Mouse (Mus musculus) macrophage (primary cell): ENCODE measurements around the gene Cpeb4. TPM values are rescaled to one million over a fixed set of nuclear protein-coding genes. Genes with fewer than 3 reads are reported as not detected.
A peak's percentile ranks its signal among the peaks of the same experiment; 100 is the strongest.

Source experiments
- H3K27ac ChIP-seq: fragments of 350-480 bp; formaldehyde crosslinking; 2 replicates; pipeline ENCODE4 v1.9.0; 2021
- H3K36me3 ChIP-seq: fragments of 350-480 bp; formaldehyde crosslinking; 2 replicates; pipeline ENCODE4 v1.9.0; 2021; ENCODE audit errors: inconsistent target
- H3K4me3 ChIP-seq: fragments of 350-480 bp; formaldehyde crosslinking; 2 replicates; pipeline ENCODE4 v1.9.0; 2021; ENCODE audit errors: inconsistent target
- H3K79me2 ChIP-seq: fragments of 350-480 bp; formaldehyde crosslinking; 2 replicates; pipeline ENCODE4 v1.9.0; 2021; ENCODE audit errors: inconsistent target
- WGBS: methylation state at CpG from one replicate; pipeline ENCODE4 v1.1.7; 2026; ENCODE audit warnings: inconsistent platforms; ENCODE audit not compliant: missing documents; 5-methylcytosine and 5-hydroxymethylcytosine counted together
- polyA plus RNA-seq: library from polyadenylated mRNA; stranded (reverse); fragments of 250-400 nt; gene quantifications from 3 replicates; pipeline ENCODE4 v1.2.4, GENCODE M21; 2018; ENCODE audit warnings: inconsistent platforms

Cpeb4 gene
- polyA plus RNA-seq, 1 experiment from 2014 or later = 87.9 TPM

GRCm38 (mm10) chr11:31900736-31901135 lies 28.7 kb downstream of the Cpeb4 start:
- 43% methylated on average over 1 of the region's 1 CpGs for WGBS
- Histone ChIP-seq H3K27ac (peak overlapping the region; percentile 15), H3K36me3 (peaks cover 3% of the 10 kb centered on the region; the same call in 1 of the 2 replicates), H3K4me3 (no peak overlapping the region), H3K79me2 (peaks cover 100% of the 10 kb centered on the region)

GRCm38 (mm10) chr11:31902251-31903001 lies 30.4 kb downstream of the Cpeb4 start:
- Histone ChIP-seq H3K4me3 (no peak overlapping the region), H3K79me2 (peaks cover 100% of the 10 kb centered on the region), H3K27ac (peak overlapping the region; percentile 2; the same call in 1 of the 2 replicates), H3K36me3 (no peaks in the 10 kb centered on the region)
- 91% methylated on average over 1 of the region's 1 CpGs for WGBS

GRCm38 (mm10) chr11:31906499-31906898 lies 34.5 kb downstream of the Cpeb4 start:
- H3K79me2 ChIP-seq = peaks cover 100% of the 10 kb centered on the region
- no peak overlapping the region for H3K27ac ChIP-seq
- H3K36me3 ChIP-seq = peaks cover 12% of the 10 kb centered on the region
- H3K4me3 ChIP-seq = no peak overlapping the region

GRCm38 (mm10) chr11:31907650-31908049 lies 35.6 kb downstream of the Cpeb4 start:
- Histone ChIP-seq H3K27ac (no peak overlapping the region), H3K36me3 (peaks cover 18% of the 10 kb centered on the region), H3K79me2 (peaks cover 100% of the 10 kb centered on the region), H3K4me3 (no peak overlapping the region)
- WGBS = 100% methylated on average over 1 of the region's 1 CpGs

DNA sequence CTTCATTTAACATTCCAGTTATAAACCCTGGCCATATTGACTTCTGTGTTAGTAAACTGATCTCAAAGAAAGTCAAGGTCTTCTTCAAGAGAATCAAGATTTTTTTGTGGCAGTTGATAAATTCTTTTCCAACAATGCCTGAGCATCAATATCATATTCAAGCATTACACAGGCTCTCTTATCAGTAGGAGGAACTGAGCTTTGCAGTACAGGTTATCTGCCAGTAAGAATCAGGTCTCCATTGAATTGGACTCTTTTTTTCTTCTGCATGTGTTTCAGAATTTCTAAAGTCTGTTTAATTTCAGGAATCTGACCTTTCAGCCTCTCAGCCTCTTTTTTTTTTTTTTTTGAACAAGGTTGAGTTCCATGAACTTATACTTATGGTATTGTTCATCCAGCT lies 40.9 kb downstream of the Cpeb4 start:
- H3K27ac ChIP-seq = no peak overlapping the region
- no peak overlapping the region for H3K4me3 ChIP-seq
- H3K79me2 ChIP-seq = peaks cover 100% of the 10 kb centered on the region
- peaks cover 43% of the 10 kb centered on the region for H3K36me3 ChIP-seq

GRCm38 (mm10) chr11:31917769-31918168 lies 45.8 kb downstream of the Cpeb4 start:
- Histone ChIP-seq H3K4me3 (no peak overlapping the region), H3K27ac (no peak overlapping the region), H3K36me3 (peaks cover 55% of the 10 kb centered on the region), H3K79me2 (peaks cover 88% of the 10 kb centered on the region)
- WGBS = 90% methylated on average over 1 of the region's 1 CpGs

DNA sequence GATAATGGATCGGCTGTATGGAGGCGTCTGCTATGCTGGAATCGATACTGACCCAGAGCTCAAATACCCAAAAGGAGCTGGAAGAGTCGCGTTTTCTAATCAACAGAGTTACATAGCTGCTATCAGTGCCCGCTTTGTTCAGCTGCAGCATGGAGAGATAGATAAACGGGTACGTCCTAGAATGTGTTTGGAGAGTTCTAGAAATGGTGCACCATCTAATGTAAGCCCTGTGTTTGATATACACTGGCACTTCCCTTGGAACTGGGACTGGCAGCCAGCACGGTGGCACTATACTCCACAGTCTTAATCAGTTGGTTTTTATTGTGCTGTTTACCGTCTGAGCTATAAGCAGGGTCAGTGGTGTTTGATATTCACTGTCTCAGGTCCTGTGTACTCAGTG lies 58.0 kb downstream of the Cpeb4 start:
- no peak overlapping the region for H3K27ac ChIP-seq
- H3K79me2 ChIP-seq = no peaks in the 10 kb centered on the region
- WGBS = 95% methylated on average over 10 of the region's 10 CpGs
- H3K36me3 ChIP-seq = peaks cover 82% of the 10 kb centered on the region
- H3K4me3 ChIP-seq = no peak overlapping the region

GRCm38 (mm10) chr11:31935652-31936051 lies 63.6 kb downstream of the Cpeb4 start:
- H3K27ac ChIP-seq = no peak overlapping the region
- 92% methylated on average over 4 of the region's 4 CpGs for WGBS
- no peak overlapping the region for H3K4me3 ChIP-seq
- peaks cover 40% of the 10 kb centered on the region for H3K36me3 ChIP-seq
- H3K79me2 ChIP-seq = no peaks in the 10 kb centered on the region

DNA sequence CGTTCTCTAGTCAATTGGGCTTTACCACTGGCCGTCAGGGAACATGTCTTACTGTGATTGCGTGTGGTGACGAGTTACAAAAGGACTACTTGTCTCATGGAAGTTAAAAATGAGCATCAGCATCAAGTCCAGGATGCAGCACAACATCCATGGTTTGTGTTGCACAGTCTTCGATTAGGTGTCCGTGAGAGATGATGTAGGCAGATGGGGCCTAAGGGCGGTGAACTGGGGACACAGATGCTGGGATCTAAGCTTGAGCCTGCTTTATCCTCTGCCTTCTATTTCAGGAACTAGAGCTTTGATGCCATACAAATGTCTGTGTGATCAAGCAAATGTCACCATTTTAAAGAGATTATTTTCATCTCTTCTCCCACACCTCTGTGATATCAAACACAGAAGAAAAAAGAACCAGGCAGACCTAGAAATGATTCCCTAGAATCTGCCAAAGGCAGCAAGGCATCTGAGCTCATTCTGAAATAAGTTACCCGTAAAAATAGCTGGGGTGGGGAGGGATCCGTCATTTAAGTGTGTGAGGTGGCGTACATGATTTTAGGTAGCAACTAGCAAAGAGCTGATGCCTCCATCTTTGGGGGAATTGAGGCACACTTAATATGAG lies 65.0 kb downstream of the Cpeb4 start:
- Histone ChIP-seq H3K4me3 (no peak overlapping the region), H3K79me2 (no peaks in the 10 kb centered on the region), H3K36me3 (peaks cover 26% of the 10 kb centered on the region), H3K27ac (no peak overlapping the region)
- 96% methylated on average over 10 of the region's 10 CpGs for WGBS

DNA sequence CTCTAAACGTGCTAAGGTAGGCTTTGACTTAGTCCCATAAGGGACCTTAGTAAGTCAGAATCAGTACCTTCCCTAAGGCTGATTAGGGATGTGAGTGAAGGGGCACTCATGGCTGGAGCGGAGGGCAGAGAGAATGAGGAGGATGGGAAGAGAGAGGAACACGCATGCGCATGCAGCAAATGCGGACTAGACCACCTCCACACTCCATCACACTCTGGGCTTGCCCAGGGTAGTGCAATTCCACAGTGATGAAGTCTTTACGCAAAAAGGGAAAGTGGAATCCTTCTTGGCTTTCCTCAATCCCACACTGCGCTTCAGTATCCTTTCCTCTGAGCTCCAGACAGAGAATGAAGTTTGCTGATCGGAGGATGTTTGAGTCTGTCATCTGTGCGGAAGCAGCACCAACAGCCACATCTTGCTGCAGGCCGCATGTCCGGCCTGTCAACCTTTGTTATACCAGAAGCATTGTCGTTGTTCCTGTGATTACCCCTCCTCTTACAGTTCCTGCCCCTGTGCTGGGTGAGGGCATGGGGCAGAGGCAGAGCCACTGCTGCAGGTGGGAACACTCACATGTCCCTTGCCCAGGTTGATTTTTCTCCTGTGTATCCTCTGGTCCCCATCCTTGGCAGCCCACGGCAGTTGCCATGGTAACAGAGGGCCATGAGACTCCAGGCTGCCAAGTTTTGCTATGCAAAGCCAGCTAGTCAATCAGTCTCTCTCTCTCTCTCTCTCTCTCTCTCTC lies 69.1 kb downstream of the Cpeb4 start:
- Histone ChIP-seq H3K36me3 (0 out of 2 replicates have a peak, but pooled peaks cover 4% of the 10 kb centered on the region), H3K27ac (no peak overlapping the region), H3K79me2 (no peaks in the 10 kb centered on the region), H3K4me3 (no peak overlapping the region)
- WGBS = 87% methylated on average over 10 of the region's 13 CpGs

GRCm38 (mm10) chr11:31941640-31942638 lies 69.9 kb downstream of the Cpeb4 start:
- Histone ChIP-seq H3K27ac (no peak overlapping the region), H3K36me3 (no peaks in the 10 kb centered on the region), H3K79me2 (no peaks in the 10 kb centered on the region), H3K4me3 (no peak overlapping the region)
- WGBS = 85% methylated on average over 4 of the region's 4 CpGs

- WGBS = 80% methylated on average over 2 of the region's 3 CpGs
- Histone ChIP-seq H3K4me3 (no peak overlapping the region), H3K79me2 (no peaks in the 10 kb centered on the region), H3K27ac (no peak overlapping the region), H3K36me3 (no peaks in the 10 kb centered on the region)
Observed at GRCm38 (mm10) chr11:31945471-31945870, 73.5 kb downstream of the Cpeb4 start.

- peak overlapping the region; percentile 38 for H3K4me3 ChIP-seq
- no peaks in the 10 kb centered on the region for H3K36me3 ChIP-seq
- H3K27ac ChIP-seq = peak overlapping the region; percentile 31
- 16% methylated on average over 13 of the region's 15 CpGs for WGBS
- H3K79me2 ChIP-seq = no peaks in the 10 kb centered on the region
Observed at GRCm38 (mm10) chr11:31948462-31949330, 76.7 kb downstream of the Cpeb4 start.
